Mouse (Mus musculus) heart, adult 2 months (tissue): ENCODE data around the gene Erbin. TPM values are rescaled to one million over a fixed set of nuclear protein-coding genes. Genes with fewer than 3 reads are reported as not detected.

Source experiments
- DNase-seq, 2 experiments: peaks; one replicate each; pipeline ENCODE4 v3.0.0; 2021
- H3K27ac ChIP-seq: fragments of 200-600 bp; 2 replicates; pipeline ENCODE4 v1.8.1; 2022
- H3K27me3 ChIP-seq: fragments of 200-500 bp; 2 replicates; pipeline ENCODE4 v1.6.1; 2012; ENCODE audit warnings: mild to moderate bottlenecking, low read length, inconsistent platforms, mixed read lengths; ENCODE audit not compliant: control insufficient read depth, insufficient read depth
- H3K36me3 ChIP-seq: fragments of 200-500 bp; 2 replicates; pipeline ENCODE4 v1.6.1; 2012; ENCODE audit warnings: low read length, inconsistent platforms; ENCODE audit not compliant: control insufficient read depth, insufficient read depth
- H3K4me1 ChIP-seq: fragments of 200-500 bp; 2 replicates; pipeline ENCODE4 v1.6.1; 2011; ENCODE audit warnings: low read length; ENCODE audit not compliant: control insufficient read depth, insufficient read depth
- H3K4me3 ChIP-seq: fragments of 200-600 bp; 2 replicates; pipeline ENCODE4 v1.8.1; 2022
- H3K79me2 ChIP-seq: fragments of 200-500 bp; replicated peaks from 2 replicates; pipeline ENCODE4 v1.6.1; 2012; ENCODE audit warnings: mild to moderate bottlenecking, inconsistent platforms, low read length, moderate library complexity, mixed read lengths; ENCODE audit not compliant: control insufficient read depth, insufficient read depth
- H3K9ac ChIP-seq: fragments of 200-500 bp; 2 replicates; pipeline ENCODE4 v1.6.1; 2012; ENCODE audit warnings: low read depth, mild to moderate bottlenecking, control low read depth, inconsistent platforms, low read length, mixed read lengths
- CTCF ChIP-seq: fragments of 200-600 bp; IDR thresholded peaks from 2 replicates; pipeline ENCODE4 v1.8.1; 2022; ENCODE audit warnings: antibody characterized with exemption, mild to moderate bottlenecking, moderate library complexity
- EP300 ChIP-seq: fragments of 200-500 bp; IDR thresholded peaks from 2 replicates; pipeline ENCODE4 v1.6.1; 2011; ENCODE audit warnings: low read depth, low read length, control low read depth; ENCODE audit not compliant: insufficient read depth
- POLR2A ChIP-seq: fragments of 200-500 bp; IDR thresholded peaks from 2 replicates; pipeline ENCODE4 v1.6.1; 2011; ENCODE audit warnings: mild to moderate bottlenecking, low read depth, low read length, control low read depth; ENCODE audit not compliant: insufficient read depth
- WGBS: fragments of 180-500 bp; shearing (Covaris S2); methylation state at CpG from one replicate; pipeline ENCODE4 v1.1.7; 2018; 5-methylcytosine and 5-hydroxymethylcytosine counted together
- intact Hi-C: fragments of 180-260 bp; cut with DNase I; formaldehyde crosslinking; loops from one replicate; pipeline ENCODE4 v1.15.1; 2025
- polyA plus RNA-seq: library from polyadenylated mRNA; depleted of rRNA; stranded (reverse); fragments of >200 nt; gene quantifications from 2 replicates; pipeline ENCODE4 v1.2.3, GENCODE M21; 2012
- total RNA-seq, 2 experiments: library from RNA; stranded (reverse); gene quantifications; 2 replicates each; pipeline ENCODE4 v1.2.3; 2021

Gene Erbin
- total and polyA plus RNA-seq, 3 experiments, result 6.2 to 47.5 (median 44.0) TPM

DNA sequence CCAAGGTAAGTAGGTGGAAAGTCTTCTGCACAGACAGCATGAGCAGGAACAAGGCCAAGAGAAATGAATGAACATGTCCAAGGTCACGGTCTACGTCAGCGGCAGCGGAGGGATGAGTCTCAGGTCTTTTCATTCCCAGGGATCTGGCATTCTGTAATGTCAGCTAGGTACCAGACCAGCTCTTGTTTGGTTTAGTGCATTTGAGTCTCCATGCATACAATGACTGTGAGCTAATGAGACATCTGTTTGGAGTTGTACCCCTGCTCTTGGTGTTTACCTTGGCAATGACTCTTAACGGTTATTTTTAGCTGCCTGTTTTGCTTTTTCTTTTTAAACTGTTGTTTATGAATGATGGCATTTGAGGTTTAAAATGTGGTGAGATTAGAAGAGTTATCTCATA, 39.5 kb upstream of the Erbin start:
- intact Hi-C loops, result no loop called here
- H3K36me3 ChIP-seq, result no peaks in the 10 kb centered on the region
- H3K79me2 ChIP-seq, result no peaks in the 10 kb centered on the region
- peaks cover 1% of the 10 kb centered on the region; the same call in 1 of the 2 replicates for H3K4me1 ChIP-seq
- TF ChIP-seq CTCF (no peak), EP300 (no peak), POLR2A (no peak)
- H3K27ac ChIP-seq, result no peak overlapping the region
- no peak overlapping the region for H3K9ac ChIP-seq
- 62% methylated on average over 5 of the region's 5 CpGs for WGBS
- no peaks in the 10 kb centered on the region for H3K27me3 ChIP-seq
- no peak for DNase-seq
- H3K4me3 ChIP-seq, result no peak overlapping the region

DNA sequence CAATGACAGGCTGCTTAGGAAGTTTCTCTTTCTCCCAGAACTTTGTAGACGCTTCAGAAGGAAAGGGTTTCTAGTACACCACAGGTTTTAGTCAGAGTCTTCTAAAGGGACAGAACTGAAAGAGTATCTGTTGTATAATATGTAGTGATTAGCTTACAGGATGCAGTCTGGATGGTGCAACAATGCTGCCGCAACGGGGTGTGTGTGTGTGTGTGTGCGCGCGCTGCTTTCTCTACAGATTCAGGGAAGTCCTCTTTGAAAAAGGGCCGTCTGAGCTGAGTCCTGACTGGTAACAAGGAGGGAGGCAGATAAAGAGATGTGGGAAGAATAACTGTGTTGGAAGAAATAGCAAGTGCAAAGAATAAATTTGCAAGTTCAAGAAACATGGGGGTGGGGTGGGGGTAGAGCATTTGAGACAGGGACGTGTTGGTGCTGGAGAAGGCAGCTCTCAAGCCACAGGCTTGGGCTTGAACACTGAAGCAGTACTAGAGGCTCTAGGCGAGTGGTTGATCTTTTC, 38.4 kb upstream of the Erbin start:
- Histone ChIP-seq H3K4me3 (no peak overlapping the region), H3K27ac (no peak overlapping the region), H3K27me3 (no peaks in the 10 kb centered on the region), H3K79me2 (no peaks in the 10 kb centered on the region), H3K9ac (no peak overlapping the region), H3K4me1 (peaks cover 1% of the 10 kb centered on the region; the same call in 1 of the 2 replicates), H3K36me3 (no peaks in the 10 kb centered on the region)
- 75% methylated on average over 9 of the region's 9 CpGs for WGBS
- TF ChIP-seq CTCF, result no peak
- TF ChIP-seq EP300, result no peak
- TF ChIP-seq POLR2A, result no peak
- no peak for DNase-seq
- intact Hi-C loops, result no loop called here

- Histone ChIP-seq H3K27me3 (no peaks in the 10 kb centered on the region), H3K27ac (no peak overlapping the region), H3K4me3 (no peak overlapping the region), H3K9ac (no peak overlapping the region), H3K36me3 (no peaks in the 10 kb centered on the region), H3K4me1 (peaks cover 1% of the 10 kb centered on the region; the same call in 1 of the 2 replicates), H3K79me2 (no peaks in the 10 kb centered on the region)
- TF ChIP-seq CTCF (no peak), EP300 (no peak), POLR2A (no peak)
- DNase-seq, result no peak
- 39% methylated on average over 8 of the region's 8 CpGs for whole genome bisulfite sequencing
- intact Hi-C loops, result no loop called here
These were observed 37.0 kb upstream of the Erbin start for GRCm38 (mm10) chr13:103957175-103957940.

- TF ChIP-seq EP300 (no peak), CTCF (no peak)
- Histone ChIP-seq H3K4me3 (no peak overlapping the region), H3K27ac (no peak overlapping the region), H3K9ac (no peak overlapping the region), H3K36me3 (no peaks in the 10 kb centered on the region), H3K4me1 (peaks cover 1% of the 10 kb centered on the region; the same call in 1 of the 2 replicates), H3K27me3 (no peaks in the 10 kb centered on the region), H3K79me2 (no peaks in the 10 kb centered on the region)
- WGBS, result 57% methylated on average over 2 of the region's 2 CpGs
- intact Hi-C loops, result no loop called here
- no peak for DNase-seq
These were observed 35.3 kb upstream of the Erbin start for GRCm38 (mm10) chr13:103955652-103956051.

DNA sequence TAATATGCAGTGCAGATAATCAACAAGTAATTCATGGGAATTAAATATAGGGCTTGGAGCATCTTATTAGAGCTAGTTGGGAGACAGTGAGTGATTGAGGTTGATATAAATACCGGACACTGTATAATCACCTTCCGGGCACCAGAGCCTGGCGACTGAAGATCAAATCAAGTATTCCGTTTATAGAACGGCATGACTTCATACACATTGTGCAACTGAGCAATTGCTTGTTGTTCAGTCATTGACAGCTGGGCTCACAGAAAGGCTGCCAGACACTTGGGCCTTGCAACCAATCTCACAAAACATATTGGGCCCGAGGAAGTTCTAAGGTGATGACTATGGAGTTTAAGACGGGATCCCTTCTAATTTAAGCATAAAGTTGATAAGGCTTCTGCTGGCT, 31.1 kb upstream of the Erbin start:
- no peaks in the 10 kb centered on the region for H3K36me3 ChIP-seq
- H3K9ac ChIP-seq, result no peak overlapping the region
- no peaks in the 10 kb centered on the region for H3K27me3 ChIP-seq
- H3K4me3 ChIP-seq, result no peak overlapping the region
- intact Hi-C loops, result no loop called here
- H3K4me1 ChIP-seq, result no peaks in the 10 kb centered on the region
- no peaks in the 10 kb centered on the region for H3K79me2 ChIP-seq
- WGBS, result 60% methylated on average over 7 of the region's 7 CpGs
- no peak for TF ChIP-seq CTCF
- TF ChIP-seq POLR2A, result no peak
- no peak for TF ChIP-seq EP300
- H3K27ac ChIP-seq, result no peak overlapping the region
- DNase-seq, result peak in 1 of 2 experiments; percentile 28

DNA sequence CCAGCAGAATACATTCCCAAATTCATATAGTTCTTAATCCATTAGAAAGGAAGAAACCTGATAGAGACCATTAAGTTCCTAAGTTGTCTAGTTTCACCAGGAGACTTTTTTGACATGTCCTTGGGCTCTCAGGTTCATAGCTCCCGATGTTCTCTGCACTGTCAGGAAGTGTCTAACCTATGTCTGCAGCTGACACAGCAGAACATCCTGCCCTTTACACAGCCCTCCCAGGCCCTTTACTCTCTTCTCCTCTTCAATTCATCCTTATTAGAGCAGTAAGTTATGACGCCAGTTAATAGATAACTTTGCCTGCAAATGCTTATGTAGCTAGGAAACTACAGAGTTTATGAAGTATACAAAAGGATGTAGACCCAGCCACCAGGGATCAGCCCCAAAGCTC, 20.5 kb upstream of the Erbin start:
- H3K9ac ChIP-seq, result no peak overlapping the region
- 63% methylated on average over 2 of the region's 2 CpGs for WGBS
- intact Hi-C loops, result no loop called here

More for the DNA sequence above, 20.5 kb upstream of the Erbin start:
- H3K4me3 ChIP-seq, result no peak overlapping the region
- no peak for TF ChIP-seq EP300
- no peak for TF ChIP-seq POLR2A
- no peak for TF ChIP-seq CTCF
- H3K27me3 ChIP-seq, result no peaks in the 10 kb centered on the region
- no peak overlapping the region for H3K27ac ChIP-seq
- H3K36me3 ChIP-seq, result no peaks in the 10 kb centered on the region
- DNase-seq, result no peak
- H3K4me1 ChIP-seq, result no peaks in the 10 kb centered on the region
- no peaks in the 10 kb centered on the region for H3K79me2 ChIP-seq
